Mouse (Mus musculus) heart, postnatal 4 days (tissue): ENCODE results near the gene Thra. TPM values are rescaled to one million over a fixed set of nuclear protein-coding genes. Genes with fewer than 3 reads are reported as not detected.

ENCODE experiments used
- DNase-seq: peaks from one replicate; pipeline ENCODE4 v3.0.0; 2021
- total RNA-seq, 2 experiments: library from RNA; stranded (reverse); gene quantifications; 2 replicates each; pipeline ENCODE4 v1.2.3; 2021

The Thra gene
- total RNA-seq, 2 experiments from 2014 or later: 171 to 183 TPM

GRCm38 (mm10) chr11:98745932-98746853, 5.8 kb downstream of the Thra start:
- DNase-seq: no peak

- DNase-seq: peak; percentile 80
These were observed 6.6 kb downstream of the Thra start for GRCm38 (mm10) chr11:98746855-98747693.

GRCm38 (mm10) chr11:98747804-98748505, 7.5 kb downstream of the Thra start:
- DNase-seq: no peak

- no peak for DNase-seq
These were observed 8.3 kb downstream of the Thra start for GRCm38 (mm10) chr11:98748506-98749416.

GRCm38 (mm10) chr11:98749716-98750115, 9.3 kb downstream of the Thra start:
- no peak for DNase-seq

- peak; percentile 79 for DNase-seq
These were observed 10.1 kb downstream of the Thra start for GRCm38 (mm10) chr11:98750351-98751201.

- DNase-seq: peak; percentile 55
These were observed 10.9 kb downstream of the Thra start for GRCm38 (mm10) chr11:98751221-98751782.

GRCm38 (mm10) chr11:98752562-98753140, 12.2 kb downstream of the Thra start:
- no peak for DNase-seq

- no peak for DNase-seq
These were observed 12.8 kb downstream of the Thra start for GRCm38 (mm10) chr11:98753264-98753663.

GRCm38 (mm10) chr11:98754151-98754620, 13.7 kb downstream of the Thra start:
- DNase-seq: no peak

GRCm38 (mm10) chr11:98754621-98755181, 14.3 kb downstream of the Thra start:
- DNase-seq: peak; percentile 90

GRCm38 (mm10) chr11:98755726-98756380, 15.4 kb downstream of the Thra start:
- no peak for DNase-seq

GRCm38 (mm10) chr11:98756711-98757110, 16.3 kb downstream of the Thra start:
- DNase-seq: no peak

- DNase-seq: no peak
These were observed 21.5 kb downstream of the Thra start for GRCm38 (mm10) chr11:98761939-98762338.

GRCm38 (mm10) chr11:98762756-98763501, 22.5 kb downstream of the Thra start:
- DNase-seq: peak; percentile 63

- no peak for DNase-seq
These were observed 23.0 kb downstream of the Thra start for GRCm38 (mm10) chr11:98763502-98763861.

- no peak for DNase-seq
These were observed 23.7 kb downstream of the Thra start for GRCm38 (mm10) chr11:98764091-98764490.

GRCm38 (mm10) chr11:98764746-98765145, 24.3 kb downstream of the Thra start:
- no peak for DNase-seq
